In genomic region chr17:17386117-17386516, GRCm38 (mm10) we compare ENCODE assay signal across 17 mouse cellular contexts. TPM values are rescaled to one million over a fixed set of nuclear protein-coding genes. Genes with fewer than 3 reads are reported as not detected.
DNase-seq lines count a peak whose midpoint lies in the region; ATAC-seq and TF ChIP-seq lines count a peak whose summit lies in the region.
"Had no signal": no experiment of that assay in that cellular context is flagged by ENCODE, and none has a peak within 500 bp of the region (broad histone marks: within the 10 kb centered on the region; RNA-seq: fewer than 3 reads in every experiment).

No protein-coding gene starts in this region.

- WGBS in hindbrain, embryonic 12.5 days: 87% methylated on average over 2 of the region's 2 CpGs

- ATAC-seq in megakaryocyte-erythroid progenitor cell, adult 5-6 weeks (replicated peaks; ENCODE audit: low FRiP score, low TSS enrichment, poor library complexity, severe bottlenecking): peak; percentile 69; the same call in 1 of the 2 replicates
- no peak for ATAC-seq in hindbrain, embryonic 12.5 days (ENCODE audit: low FRiP score)
- ATAC-seq: midbrain, embryonic 15.5 days had no signal

- H3K36me3 ChIP-seq in hindbrain, embryonic 12.5 days: peaks cover 57% of the 10 kb centered on the region

- H3K9me3 ChIP-seq in hindbrain, embryonic 12.5 days (replicated peaks): no peaks in the 10 kb centered on the region
- H3K9me3 ChIP-seq: heart, embryonic 13.5 days; hindbrain, embryonic 13.5 days; midbrain, embryonic 15.5 days; neural tube, embryonic 12.5 days had no signal

- TF ChIP-seq CTCF in layer of hippocampus, adult 2 months (conservative IDR thresholded peaks at IDR 0.05): peak; percentile 57

- no peak overlapping the region for H3K4me2 ChIP-seq in hindbrain, embryonic 12.5 days (replicated peaks)
- H3K4me2 ChIP-seq: heart, embryonic 13.5 days; hindbrain, embryonic 13.5 days; midbrain, embryonic 15.5 days; neural tube, embryonic 12.5 days had no signal

- H3K27me3 ChIP-seq in hindbrain, embryonic 12.5 days: no peaks in the 10 kb centered on the region
- H3K27me3 ChIP-seq: heart, embryonic 13.5 days; hindbrain, embryonic 13.5 days; midbrain, embryonic 15.5 days; neural tube, embryonic 12.5 days had no signal

- no peaks in the 10 kb centered on the region for H3K4me1 ChIP-seq in hindbrain, embryonic 12.5 days
- H3K4me1 ChIP-seq: heart, embryonic 13.5 days; hindbrain, embryonic 13.5 days; midbrain, embryonic 15.5 days; neural tube, embryonic 12.5 days had no signal

- DNase-seq in adrenal gland, postnatal 14 days: peak; percentile 18
- no peak for DNase-seq in adrenal gland, adult 18-20 months (ENCODE audit: low spot score in 2 of 2)
- DNase-seq in layer of hippocampus, adult 2 months (ENCODE audit: low spot score in 2 of 2): no peak
- no peak for DNase-seq in layer of hippocampus, adult 9-11 months
- peak; percentile 42 for DNase-seq in NIH3T3 (ENCODE audit: low read depth)
- no peak for DNase-seq in kidney, postnatal 25 days
- DNase-seq: cerebellum, adult 11-12 months; gastrocnemius, postnatal 25 days; kidney, adult 2 months; lung, postnatal 36 days had no signal

- H3K9ac ChIP-seq in hindbrain, embryonic 12.5 days: no peak overlapping the region
- H3K9ac ChIP-seq: heart, embryonic 13.5 days; hindbrain, embryonic 13.5 days; liver, embryonic 14.5 days; midbrain, embryonic 15.5 days; neural tube, embryonic 12.5 days had no signal

- H3K4me3 ChIP-seq in layer of hippocampus, adult 2 months: no peak overlapping the region
- H3K4me3 ChIP-seq in hindbrain, embryonic 12.5 days: no peak overlapping the region
- H3K4me3 ChIP-seq: heart, embryonic 13.5 days; hindbrain, embryonic 13.5 days; midbrain, embryonic 15.5 days; neural tube, embryonic 12.5 days had no signal

- H3K27ac ChIP-seq in layer of hippocampus, adult 2 months: no peak overlapping the region
- no peak overlapping the region for H3K27ac ChIP-seq in hindbrain, embryonic 12.5 days
- H3K27ac ChIP-seq: heart, embryonic 13.5 days; hindbrain, embryonic 13.5 days; liver, embryonic 14.5 days; midbrain, embryonic 15.5 days; neural tube, embryonic 12.5 days had no signal

RNA-seq across cellular contexts. Expression of gene Riok2, which starts 12.0 kb away (rescaled TPM):
- 23.3 and 24.2 TPM in 2 replicates for total RNA-seq in adrenal gland, postnatal 14 days (2021)
- 10 to 100 TPM; 25.6 to 39.4 TPM for total RNA-seq in adrenal gland, adult 18-20 months (2021)
- total RNA-seq in layer of hippocampus, adult 2 months (2021): 10 to 100 TPM; 19.8 to 21.3 TPM
- total RNA-seq in megakaryocyte-erythroid progenitor cell, adult 5-6 weeks (2014; fragmentation: Nextera tagmentation): 40.4 and 47.6 TPM in 2 replicates
- 81.0 and 88.3 TPM in 2 replicates for total RNA-seq in megakaryocyte-erythroid progenitor cell, adult 5-6 weeks (2017)
- 26.7 and 27.5 TPM in 2 replicates for polyA plus RNA-seq in hindbrain, embryonic 12.5 days (2016; fragmentation: Nextera tagmentation; extraction: Ambion mirVana)

RNA-seq across cellular contexts. Expression of gene Lix1, which starts 16.4 kb away (rescaled TPM):
- 6.9 and 9.6 TPM in 2 replicates for total RNA-seq in adrenal gland, postnatal 14 days (2021)
- total RNA-seq in adrenal gland, adult 18-20 months (2021): 1 to 10 TPM; 6.9 to 8.2 TPM
- 10 to 100 TPM; 71.8 to 77.6 TPM for total RNA-seq in layer of hippocampus, adult 2 months (2021)
- total RNA-seq in megakaryocyte-erythroid progenitor cell, adult 5-6 weeks (2014; fragmentation: Nextera tagmentation): not detected in 2 replicates
- total RNA-seq in megakaryocyte-erythroid progenitor cell, adult 5-6 weeks (2017): not detected in 2 replicates
- polyA plus RNA-seq in hindbrain, embryonic 12.5 days (2016; fragmentation: Nextera tagmentation; extraction: Ambion mirVana): 18.6 and 18.9 TPM in 2 replicates

Comparison
In these comparisons a context has a peak if more than half of its experiments do, and no peak if none do; other contexts are left out.
1. DNase-seq: peak in adrenal gland, postnatal 14 days (single experiment) and NIH3T3 (single experiment); none in adrenal gland, adult 18-20 months (0 of 2), layer of hippocampus, adult 2 months (0 of 2), layer of hippocampus, adult 9-11 months (single experiment) and kidney, postnatal 25 days (0 of 2).